Mouse (Mus musculus): ENCODE data around the gene Aldh16a1.
"Not testable (repeated sequence)": the region's sequence is repeated elsewhere in the genome, so short reads cannot be mapped to it uniquely, and the experiment has no call there.

Aldh16a1 gene

GRCm38 (mm10) chr7:45178550-45178949 is 24.2 kb upstream of the Aldh16a1 start:
- no peak for DNase-seq

DNA sequence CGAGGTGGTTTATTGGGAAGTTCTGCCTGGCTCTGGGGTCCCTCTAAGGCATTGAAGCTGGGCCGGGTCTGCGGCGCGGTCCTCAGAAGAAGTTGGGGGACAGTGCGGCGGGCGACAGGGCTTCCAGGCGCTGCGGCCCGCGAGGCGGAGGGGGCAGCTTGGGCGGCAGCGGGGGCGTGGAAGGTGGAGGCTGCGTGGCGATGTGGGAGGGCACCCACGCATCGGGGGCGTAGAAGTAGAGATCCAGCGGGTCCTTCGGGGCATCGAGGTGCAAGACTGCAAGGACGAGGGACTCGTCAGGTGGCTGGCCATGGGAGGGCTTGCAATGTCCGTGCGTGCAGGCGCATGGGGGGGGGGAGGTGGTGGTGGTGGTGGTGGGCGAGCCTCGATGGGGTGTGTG is 22.0 kb upstream of the Aldh16a1 start:
- DNase-seq = no peak

- no peak for DNase-seq
Observed at GRCm38 (mm10) chr7:45175929-45176328, 21.5 kb upstream of the Aldh16a1 start.

DNA sequence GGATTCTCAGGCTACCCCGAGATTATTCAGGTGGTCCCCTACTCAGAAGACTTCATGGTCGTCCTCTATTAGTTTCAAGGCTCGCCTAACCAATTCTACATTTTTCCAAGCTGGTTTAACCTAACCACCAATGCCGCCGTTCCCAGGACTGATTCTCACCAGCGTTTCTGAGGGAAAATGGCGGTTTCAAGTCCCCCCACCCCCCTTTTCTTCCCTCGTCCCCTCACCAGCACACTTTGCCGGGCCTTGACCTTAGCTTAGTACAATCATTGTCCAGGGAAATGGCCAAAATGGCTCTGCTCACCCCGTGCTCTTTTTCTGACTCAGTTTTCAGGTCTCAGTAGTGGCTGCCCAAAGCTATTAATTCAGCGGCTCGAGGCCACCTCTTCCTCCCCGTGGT is 21.0 kb upstream of the Aldh16a1 start:
- no peak for DNase-seq

GRCm38 (mm10) chr7:45174567-45175280 is 20.3 kb upstream of the Aldh16a1 start:
- no peak for DNase-seq

DNA sequence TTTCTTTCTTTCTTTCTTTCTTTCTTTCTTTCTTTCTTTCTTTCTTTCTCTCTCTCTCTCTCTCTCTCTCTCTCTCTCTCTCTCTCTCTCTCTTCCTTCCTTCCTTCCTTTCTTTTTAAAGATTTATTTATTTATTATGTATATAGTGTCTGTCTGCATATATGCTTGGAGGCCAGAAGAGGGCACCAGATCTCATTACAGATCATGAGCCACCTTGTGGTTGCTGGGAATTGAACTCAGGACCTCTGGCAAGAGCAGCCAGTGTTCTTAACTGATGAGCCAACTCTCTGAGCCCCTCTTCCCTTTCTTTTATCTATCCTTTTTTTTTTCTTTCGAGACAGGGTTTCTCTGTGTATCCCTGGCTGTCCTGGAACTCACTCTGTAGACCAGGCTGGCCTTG is 19.4 kb upstream of the Aldh16a1 start:
- DNase-seq = not testable (repeated sequence)

- no peak for DNase-seq
Observed at GRCm38 (mm10) chr7:45172974-45173373, 18.6 kb upstream of the Aldh16a1 start.

DNA sequence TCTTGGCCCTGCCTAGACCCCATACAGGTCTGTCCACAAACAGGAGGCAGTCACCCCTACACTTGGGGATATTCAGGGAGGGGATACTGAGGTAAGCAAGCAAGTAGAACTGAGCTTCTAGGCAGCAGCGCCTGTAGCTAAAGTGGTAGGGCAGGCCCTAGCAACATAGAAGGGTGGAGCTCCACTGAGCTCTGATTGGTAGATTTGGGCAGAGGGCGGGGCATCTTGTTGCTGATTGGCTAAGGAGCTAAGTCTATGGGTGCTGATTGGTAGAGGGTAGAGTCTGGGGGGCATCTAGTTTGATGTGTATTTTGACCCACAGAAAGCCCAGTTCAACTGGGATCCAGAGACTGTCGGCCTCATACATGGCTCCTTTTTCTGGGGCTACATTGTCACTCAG is 15.1 kb upstream of the Aldh16a1 start:
- DNase-seq = no peak

DNA sequence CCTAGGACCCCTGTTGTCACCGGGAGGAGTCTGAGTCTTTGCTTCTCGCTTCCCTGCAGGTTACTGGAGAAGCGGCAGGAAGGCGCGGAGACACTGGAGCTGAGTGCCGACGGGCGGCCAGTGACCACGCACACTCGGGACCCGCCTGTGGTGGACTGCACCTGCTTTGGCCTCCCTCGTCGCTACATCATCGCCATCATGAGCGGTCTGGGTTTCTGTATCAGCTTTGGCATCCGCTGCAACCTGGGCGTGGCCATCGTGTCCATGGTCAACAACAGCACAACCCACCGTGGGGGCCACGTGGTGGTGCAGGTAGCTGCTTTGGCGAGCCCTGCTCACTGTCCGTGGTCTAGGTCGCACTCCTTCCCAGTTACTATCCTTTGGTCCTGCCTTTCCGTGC is 14.3 kb upstream of the Aldh16a1 start:
- no peak for DNase-seq

DNA sequence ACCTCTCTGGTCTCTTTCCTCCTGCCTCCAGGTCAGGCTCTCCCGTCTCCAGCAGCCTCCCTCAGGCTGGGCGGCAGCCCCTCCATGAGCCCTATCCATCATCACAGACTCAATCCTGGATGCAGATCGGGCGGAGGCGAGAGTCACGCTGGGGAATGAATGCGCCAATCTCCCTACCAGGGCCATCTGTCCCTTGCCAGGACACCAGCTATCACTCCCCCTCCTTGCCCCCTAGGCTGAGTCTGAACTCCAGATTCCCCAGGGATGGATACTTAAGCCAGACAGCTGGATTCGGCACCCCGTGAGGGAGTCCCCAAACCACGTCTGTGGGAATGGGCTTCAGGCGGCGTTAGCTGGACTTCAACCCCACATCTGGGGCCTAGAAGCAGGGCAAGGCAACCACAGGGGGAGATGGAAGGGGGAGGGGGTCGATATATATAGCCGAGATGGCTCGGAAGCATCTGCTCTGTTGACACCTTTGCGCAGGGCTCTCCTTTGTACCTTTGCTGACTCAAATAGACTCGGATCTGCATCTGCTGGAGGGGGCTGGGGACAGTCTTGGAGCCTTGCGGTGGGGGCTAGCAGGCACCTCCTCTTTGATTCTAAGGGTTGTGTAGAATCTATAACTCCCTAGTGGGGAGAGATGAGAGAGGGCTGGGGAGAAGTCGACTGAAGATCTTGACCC is 13.5 kb upstream of the Aldh16a1 start:
- no peak for DNase-seq

DNA sequence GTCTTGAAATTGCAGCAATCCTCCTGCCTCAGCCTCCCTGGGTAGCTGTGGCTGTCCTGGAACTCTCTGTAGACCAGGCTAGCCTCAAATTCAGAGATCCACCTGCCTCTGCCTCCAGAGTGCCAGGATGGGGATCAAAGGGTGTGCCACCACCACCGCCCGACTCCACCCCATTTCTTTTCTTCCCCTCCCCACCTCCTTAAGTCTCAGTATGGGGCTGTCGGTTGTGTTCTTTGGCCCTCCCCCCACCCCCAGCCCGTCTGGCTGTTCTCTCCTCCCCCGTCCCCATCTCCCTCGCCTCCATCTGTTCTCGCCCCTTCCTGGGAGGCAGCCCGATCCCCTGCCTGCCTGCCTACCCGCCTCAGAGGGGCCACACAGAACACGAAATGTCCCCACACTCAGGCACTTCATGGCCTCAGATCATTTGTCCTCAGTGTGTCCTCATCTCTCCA is 12.6 kb upstream of the Aldh16a1 start:
- no peak for DNase-seq

GRCm38 (mm10) chr7:45165701-45166100 is 11.3 kb upstream of the Aldh16a1 start:
- DNase-seq = no peak

DNA sequence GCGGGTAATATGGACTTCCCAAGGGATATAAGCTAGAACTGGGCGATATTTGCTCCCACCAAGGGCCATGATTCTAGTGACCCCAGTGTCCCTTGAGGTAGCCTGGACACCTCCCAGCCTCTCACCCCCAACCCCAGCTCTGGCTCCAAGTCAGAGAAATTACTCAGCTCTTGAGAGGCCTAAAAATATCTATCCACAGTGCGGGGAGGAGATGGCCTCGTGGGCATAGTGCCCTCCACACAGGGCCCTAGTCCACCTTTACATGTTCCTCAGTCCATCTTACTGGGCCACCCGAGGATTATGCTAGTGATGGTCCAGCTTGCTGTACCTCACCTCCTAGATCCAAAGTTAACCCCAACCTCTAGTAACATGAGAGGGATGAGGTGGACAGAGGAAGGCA is 10.4 kb upstream of the Aldh16a1 start:
- no peak for DNase-seq

DNA sequence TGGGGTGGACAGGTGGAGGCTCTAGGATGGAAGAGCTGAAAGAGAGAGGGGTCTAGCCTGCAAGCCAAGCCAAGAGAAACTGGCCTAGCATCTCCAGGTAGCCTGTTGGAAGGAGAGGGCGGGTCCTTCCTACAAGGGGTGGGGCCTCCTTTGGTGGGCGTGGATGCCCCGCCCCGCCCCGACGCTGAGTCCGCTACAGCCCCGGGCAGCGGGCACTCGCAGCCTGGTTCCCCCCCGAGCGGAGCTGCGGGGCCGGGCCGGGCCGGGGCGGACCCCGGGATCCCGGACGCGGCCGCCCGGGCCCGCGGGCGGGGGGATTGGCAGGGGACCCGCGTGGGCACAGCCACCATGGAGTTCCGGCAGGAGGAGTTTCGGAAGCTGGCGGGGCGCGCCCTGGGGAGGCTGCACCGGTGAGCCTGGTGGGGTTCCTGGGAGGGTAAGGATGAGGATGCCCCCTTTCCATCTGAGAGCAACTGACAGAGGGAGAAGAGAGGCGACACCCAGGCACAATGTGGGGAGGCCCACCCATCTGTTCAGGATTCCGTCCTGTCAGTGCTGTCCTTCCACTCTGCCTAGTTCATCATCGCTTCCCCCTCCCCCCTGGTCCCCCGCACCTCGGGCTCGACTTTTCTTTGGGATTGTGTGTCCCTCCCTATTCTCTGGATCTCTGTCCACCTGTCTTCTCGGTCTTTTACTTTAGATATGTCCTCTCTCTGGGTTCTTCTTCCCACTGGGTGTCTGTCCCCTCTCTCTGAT is 9.5 kb upstream of the Aldh16a1 start, which contains the start of gene Slc17a7:
Slc17a7 (plus strand) TSS at position 215 of the 756 bp plus-strand sequence.
- peak; percentile 30 to 37 for DNase-seq

GRCm38 (mm10) chr7:45162996-45163615 is 8.7 kb upstream of the Aldh16a1 start:
- no peak for DNase-seq

GRCm38 (mm10) chr7:45162551-45162950 is 8.2 kb upstream of the Aldh16a1 start:
- DNase-seq = no peak

GRCm38 (mm10) chr7:45161612-45162473 is 7.5 kb upstream of the Aldh16a1 start:
- DNase-seq = peak; percentile 84 to 89

DNA sequence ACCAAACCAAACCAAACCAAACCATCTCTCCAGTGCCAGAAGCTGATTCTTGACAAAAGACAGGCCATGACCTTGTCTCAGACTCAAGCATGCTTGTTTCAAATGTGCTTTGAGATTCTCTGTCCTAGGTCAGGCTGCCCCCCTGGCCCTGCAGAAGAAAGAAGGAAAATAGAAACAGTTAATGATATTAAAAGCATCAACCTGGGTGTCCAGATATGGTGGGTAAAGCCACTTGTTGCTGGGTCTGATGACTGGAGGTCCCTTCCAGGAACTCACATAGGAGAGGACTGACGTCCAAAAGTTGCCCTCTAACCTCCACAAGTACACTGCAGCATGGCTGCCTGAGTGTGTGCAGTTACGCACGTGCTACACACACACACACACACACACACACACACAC is 6.5 kb upstream of the Aldh16a1 start:
- no peak for DNase-seq

DNA sequence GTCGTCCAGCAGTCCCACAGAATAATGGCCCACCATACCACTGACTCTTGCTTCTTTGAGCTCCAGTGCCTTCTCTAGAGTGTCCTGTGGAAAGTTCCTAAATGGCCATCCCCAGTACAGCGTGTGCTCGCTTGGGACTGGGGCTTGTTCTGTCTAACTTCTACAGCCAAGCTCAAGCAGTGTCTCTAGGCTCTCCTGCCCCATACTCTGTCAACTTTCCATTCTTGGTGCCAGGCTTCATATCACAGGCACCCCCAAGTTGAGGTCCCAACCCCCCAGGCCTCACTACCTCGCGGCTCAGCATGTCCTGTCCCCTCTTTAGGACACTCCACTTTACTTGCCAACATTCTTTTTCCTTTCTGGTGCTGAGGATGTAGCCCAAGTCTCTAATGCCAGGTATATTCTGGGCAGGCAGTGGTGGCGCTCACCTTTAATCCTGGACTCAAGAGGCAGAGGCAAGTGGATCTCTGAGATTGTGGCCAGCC is 6.0 kb upstream of the Aldh16a1 start:
- no peak for DNase-seq

DNA sequence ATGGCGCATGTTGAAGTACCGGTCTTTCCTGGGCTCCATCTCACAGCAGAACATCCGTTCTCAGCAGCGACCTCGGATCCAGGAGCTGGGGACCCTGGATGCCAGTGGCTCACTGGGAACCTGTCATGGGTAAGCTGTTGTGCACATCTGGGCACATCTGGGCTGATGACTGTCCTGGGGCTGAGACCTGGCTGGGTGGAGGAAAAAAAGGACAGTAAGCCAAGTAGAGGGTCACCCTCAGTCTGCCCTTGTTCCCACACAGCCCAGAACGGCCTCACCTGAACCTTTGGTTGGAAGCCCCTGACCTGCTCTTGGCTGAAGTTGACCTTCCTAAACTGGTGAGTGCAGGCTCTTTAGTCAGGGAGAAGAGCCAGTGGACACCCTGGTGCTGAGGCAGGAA is 4.6 kb upstream of the Aldh16a1 start:
- DNase-seq = no peak

- DNase-seq = no peak
Observed at GRCm38 (mm10) chr7:45157459-45157858, 3.1 kb upstream of the Aldh16a1 start.

- no peak for DNase-seq
Observed at GRCm38 (mm10) chr7:45156206-45156605, 1.8 kb upstream of the Aldh16a1 start.

All from lung, adult 18-20 months (tissue).